Mouse (Mus musculus): Measurements from ENCODE around the gene Myo1d. TPM values are rescaled to one million over a fixed set of nuclear protein-coding genes. Genes with fewer than 3 reads are reported as not detected.

The Myo1d gene
- 5.4 TPM for polyA plus RNA-seq (2015; fragmentation: Illumina TruSeq; extraction: RNeasy Lipid Tissue Mini Kit (QIAGEN cat#74804); ENCODE audit: insufficient read depth, low read depth, low replicate concordance)

GRCm38 (mm10) chr11:80779527-80780344 is at the start of gene Myo1d:
TSS of gene Myo1d (minus strand) at chr11:80780025.

GRCm38 (mm10) chr11:80809993-80810821 is 30.4 kb upstream of the Myo1d start, which contains the start of gene Tmem98:
TSS of gene Tmem98 (plus strand) at chr11:80810175.

GRCm38 (mm10) chr11:80476222-80477189 is 303.3 kb downstream of the Myo1d start, which contains the start of gene Cdk5r1:
TSS of gene Cdk5r1 (plus strand) at chr11:80477023.

Other genes starting within 250 kb of the Myo1d start
- gene Tmem98, start 30.1 kb upstream of the Myo1d start, polyA plus RNA-seq (2015; fragmentation: Illumina TruSeq; extraction: RNeasy Lipid Tissue Mini Kit (QIAGEN cat#74804); ENCODE audit: insufficient read depth, low read depth, low replicate concordance), result 12.7 TPM
- not detected for gene Spaca3, start 78.3 kb upstream of the Myo1d start, polyA plus RNA-seq (2015; fragmentation: Illumina TruSeq; extraction: RNeasy Lipid Tissue Mini Kit (QIAGEN cat#74804); ENCODE audit: insufficient read depth, low read depth, low replicate concordance)

Measured in pancreas, adult 10 weeks (tissue).